ENCODE assay signal across 10 mouse cellular contexts in genomic region chr11:85754631-85755502, GRCm38 (mm10).
A peak's percentile ranks its signal among the peaks of the same experiment; 100 is the strongest.
DNase-seq lines count a peak whose midpoint lies in the region; ATAC-seq and TF ChIP-seq lines count a peak whose summit lies in the region.
"Had no signal": no experiment of that assay in that cellular context is flagged by ENCODE, and none has a peak within 500 bp of the region (broad histone marks: within the 10 kb centered on the region; RNA-seq: fewer than 3 reads in every experiment).

No protein-coding gene starts in this region.

- intact Hi-C loops in left cerebral cortex, postnatal 4 days (cut with DNase I): no loop called here

- peaks cover 25% of the 10 kb centered on the region for H3K4me1 ChIP-seq in limb, embryonic 12.5 days (replicated peaks)

- WGBS in limb, embryonic 12.5 days: 61% methylated on average over 13 of the region's 13 CpGs

- no peak overlapping the region for H3K9ac ChIP-seq in limb, embryonic 12.5 days (replicated peaks)
- H3K9ac ChIP-seq: liver, embryonic 12.5 days; midbrain, embryonic 15.5 days had no signal

- no peak overlapping the region for H3K4me3 ChIP-seq in layer of hippocampus, adult 2 months
- no peak overlapping the region for H3K4me3 ChIP-seq in limb, embryonic 12.5 days (replicated peaks)
- H3K4me3 ChIP-seq: liver, embryonic 12.5 days; midbrain, embryonic 15.5 days had no signal

- H3K9me3 ChIP-seq in limb, embryonic 12.5 days: no peaks in the 10 kb centered on the region
- H3K9me3 ChIP-seq: liver, embryonic 12.5 days; midbrain, embryonic 15.5 days had no signal

- DNase-seq in left cerebral cortex, adult 11 months (ENCODE audit: low spot score): peak; percentile 42
- DNase-seq in left cerebral cortex, postnatal 4 days: no peak
- DNase-seq in layer of hippocampus, adult 2 months (ENCODE audit: low spot score in 2 of 2): peak; percentile 28 to 49
- DNase-seq in right cerebral cortex, postnatal 25 days: peak; percentile 43
- no peak for DNase-seq in adrenal gland, postnatal 36 days
- DNase-seq in spleen, adult 12 weeks (ENCODE audit: low spot score): no peak
- DNase-seq: gastrocnemius, postnatal 25 days had no signal

- no peak overlapping the region for H3K4me2 ChIP-seq in limb, embryonic 12.5 days
- H3K4me2 ChIP-seq: liver, embryonic 12.5 days; midbrain, embryonic 15.5 days had no signal

- peak overlapping the region; percentile 15; the same call in 1 of the 2 replicates for H3K27ac ChIP-seq in layer of hippocampus, adult 2 months
- H3K27ac ChIP-seq in limb, embryonic 12.5 days: 0 out of 2 replicates have a peak overlapping the region, but pooled peaks have one; percentile 50
- H3K27ac ChIP-seq: liver, embryonic 12.5 days; midbrain, embryonic 15.5 days had no signal

- H3K27me3 ChIP-seq in limb, embryonic 12.5 days: peaks cover 31% of the 10 kb centered on the region
- H3K27me3 ChIP-seq: midbrain, embryonic 15.5 days had no signal

- no peaks in the 10 kb centered on the region for H3K36me3 ChIP-seq in limb, embryonic 12.5 days
- H3K36me3 ChIP-seq: liver, embryonic 12.5 days; midbrain, embryonic 15.5 days had no signal

- ATAC-seq in limb, embryonic 12.5 days (ENCODE audit: insufficient number of reproducible peaks, insufficient read depth, low FRiP score, low TSS enrichment, low read depth): no peak
- ATAC-seq: liver, embryonic 12.5 days; midbrain, embryonic 15.5 days had no signal

- TF ChIP-seq CTCF in layer of hippocampus, adult 2 months (conservative IDR thresholded peaks at IDR 0.05): no peak

Comparison
In these comparisons a context has a peak if more than half of its experiments do, and no peak if none do; other contexts are left out.
1. DNase-seq: peak in left cerebral cortex, adult 11 months (single experiment), layer of hippocampus, adult 2 months (2 of 2) and right cerebral cortex, postnatal 25 days (single experiment); none in left cerebral cortex, postnatal 4 days (single experiment), adrenal gland, postnatal 36 days (0 of 2) and spleen, adult 12 weeks (single experiment).